8 mouse cellular contexts compared by ENCODE assay signal in the genomic region with DNA sequence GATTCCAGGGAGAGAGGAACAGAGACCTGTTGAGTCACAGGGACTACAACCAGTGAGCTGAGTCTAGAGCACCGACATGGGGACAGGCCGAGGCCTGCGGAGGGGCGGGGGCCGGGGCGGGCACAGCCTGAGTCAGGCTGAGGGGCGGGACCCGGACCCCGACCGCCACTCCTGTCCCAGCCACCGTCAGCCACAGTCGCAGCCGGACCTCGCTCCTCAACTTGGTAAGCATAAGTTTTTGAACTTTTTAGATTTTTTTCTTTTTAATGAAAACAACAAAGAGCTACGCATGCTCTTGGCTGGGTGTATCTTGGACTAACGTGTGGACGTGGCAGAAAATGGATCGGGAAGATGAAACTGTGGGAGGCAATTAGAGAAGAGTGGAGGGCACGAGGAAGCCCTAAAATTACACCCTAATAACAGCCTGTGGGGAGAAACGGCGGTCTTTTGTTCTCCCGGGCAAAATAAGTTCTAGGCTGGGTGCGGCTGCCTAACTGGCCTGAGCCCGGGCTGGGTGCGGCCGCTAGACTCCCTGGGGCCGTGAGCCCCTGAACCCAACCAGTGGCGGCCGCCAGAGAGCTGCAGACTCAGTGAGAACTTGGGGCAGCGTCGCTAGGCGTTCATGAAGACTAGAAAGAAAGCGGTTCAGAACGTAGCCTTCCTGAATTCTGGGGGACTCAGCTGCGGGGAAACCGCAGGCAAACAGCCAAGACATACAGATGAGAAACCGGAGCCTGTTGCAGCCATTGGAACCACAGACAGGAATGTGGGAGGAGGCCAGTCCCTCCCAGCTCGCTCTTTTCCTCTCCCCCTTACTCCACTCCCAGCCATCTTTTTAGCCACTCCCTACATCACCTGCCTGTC. TPM values are rescaled to one million over a fixed set of nuclear protein-coding genes. Genes with fewer than 3 reads are reported as not detected.
DNase-seq lines count a peak whose midpoint lies in the region; ATAC-seq lines count a peak whose summit lies in the region.

A gene (plus strand): TSS at position 159 of the 864 bp plus-strand sequence.

- H3K27ac ChIP-seq in embryonic facial prominence, embryonic 11.5 days (replicated peaks; ENCODE audit: low read depth, low read length): peak within 1 kb of the TSS; percentile 65; the same call in 1 of the 2 replicates
- H3K27ac ChIP-seq in lung, embryonic 15.5 days: peak within 1 kb of the TSS; percentile 96

- peak within 1 kb of the TSS; percentile 78 for H3K9ac ChIP-seq in embryonic facial prominence, embryonic 11.5 days (replicated peaks; ENCODE audit: low read length)
- H3K9ac ChIP-seq in lung, embryonic 15.5 days: peak within 1 kb of the TSS; percentile 70

- ATAC-seq in embryonic facial prominence, embryonic 11.5 days (replicated peaks; ENCODE audit: insufficient number of reproducible peaks, low FRiP score, low TSS enrichment, low read depth): peak; percentile 97
- ATAC-seq in lung, embryonic 15.5 days (ENCODE audit: borderline replicate concordance, extremely low read depth, low FRiP score, low TSS enrichment): peak; percentile 96
- ATAC-seq in neutrophil, adult 5-6 weeks (ENCODE audit: extremely low read depth, insufficient number of reproducible peaks, low FRiP score, poor library complexity, severe bottlenecking): peak; percentile 76

- peak within 1 kb of the TSS; percentile 60 for H3K4me3 ChIP-seq in embryonic facial prominence, embryonic 11.5 days (ENCODE audit: low read depth, low read length)
- peak within 1 kb of the TSS; percentile 76 for H3K4me3 ChIP-seq in lung, embryonic 15.5 days

- H3K4me2 ChIP-seq in embryonic facial prominence, embryonic 11.5 days (ENCODE audit: low read depth, low read length): peak within 1 kb of the TSS; percentile 65
- peak within 1 kb of the TSS; percentile 61 for H3K4me2 ChIP-seq in lung, embryonic 15.5 days

- H3K36me3 ChIP-seq in embryonic facial prominence, embryonic 11.5 days (replicated peaks; ENCODE audit: control insufficient read depth, insufficient read depth, low read depth, low read length): no peaks in the 10 kb centered on the region
- peaks cover 7% of the 10 kb centered on the region; the same call in 1 of the 2 replicates for H3K36me3 ChIP-seq in lung, embryonic 15.5 days

- WGBS in embryonic facial prominence, embryonic 11.5 days: under 1% methylated on average over 37 of the region's 38 CpGs
- WGBS in lung, embryonic 15.5 days: under 1% methylated on average over 36 of the region's 38 CpGs

- H3K27me3 ChIP-seq in embryonic facial prominence, embryonic 11.5 days (ENCODE audit: control insufficient read depth, insufficient read depth, low read length): no peaks in the 10 kb centered on the region
- no peaks in the 10 kb centered on the region for H3K27me3 ChIP-seq in lung, embryonic 15.5 days

- H3K9me3 ChIP-seq in embryonic facial prominence, embryonic 11.5 days (replicated peaks; ENCODE audit: control insufficient read depth, low read length): no peaks in the 10 kb centered on the region
- no peaks in the 10 kb centered on the region for H3K9me3 ChIP-seq in lung, embryonic 15.5 days

- H3K4me1 ChIP-seq in embryonic facial prominence, embryonic 11.5 days (ENCODE audit: control insufficient read depth, insufficient read depth, low read length): no peaks in the 10 kb centered on the region
- H3K4me1 ChIP-seq in lung, embryonic 15.5 days: peaks cover 16% of the 10 kb centered on the region

- peak; percentile 35 to 38 for DNase-seq in right cerebral cortex, postnatal 10 days (ENCODE audit: low spot score in 2 of 2)
- DNase-seq in right cerebral cortex, postnatal 36 days (ENCODE audit: low spot score in 2 of 2): no peak
- peak; percentile 74 for DNase-seq in embryonic facial prominence, embryonic 11.5 days (ENCODE audit: low spot score)
- peak; percentile 65 to 72 for DNase-seq in heart, adult 9 months (ENCODE audit: low spot score in 2 of 2)
- peak; percentile 30 to 45 for DNase-seq in kidney, adult 8-10 months
- DNase-seq in thymus, postnatal 36 days: peak; percentile 50 to 53

RNA-seq across cellular contexts. Expression of the gene that starts here (rescaled TPM):
- 525 TPM in 2 replicates for polyA plus RNA-seq in embryonic facial prominence, embryonic 11.5 days (2014; fragmentation: Nextera tagmentation; extraction: Ambion mirVana)
- polyA plus RNA-seq in lung, embryonic 15.5 days (2015; fragmentation: Nextera tagmentation; extraction: Ambion mirVana): 1,226 and 1,272 TPM in 2 replicates
- total RNA-seq in neutrophil, adult 5-6 weeks (2017): 584 and 660 TPM in 2 replicates

Comparison
In these comparisons a context has a peak if more than half of its experiments do, and no peak if none do; other contexts are left out.
1. DNase-seq: peak in right cerebral cortex, postnatal 10 days (2 of 2), embryonic facial prominence, embryonic 11.5 days (single experiment), heart, adult 9 months (2 of 2), kidney, adult 8-10 months (2 of 2) and thymus, postnatal 36 days (2 of 2); none in right cerebral cortex, postnatal 36 days (0 of 2).
2. Peak in every context shown above with its lines, with median percentiles within 50 percentile points of each other: ATAC-seq.